Mouse (Mus musculus) adrenal gland, adult 10 weeks (tissue): ENCODE results near the gene Psg19. TPM values are rescaled to one million over a fixed set of nuclear protein-coding genes. Genes with fewer than 3 reads are reported as not detected.

Experiments used
- polyA plus RNA-seq: library from polyadenylated mRNA; stranded (reverse); fragments of 350-450 nt; fragmentation: Illumina TruSeq; extraction: RNeasy Lipid Tissue Mini Kit (QIAGEN cat#74804); gene quantifications from one replicate; pipeline ENCODE4 v1.2.3, GENCODE M21; 2014; ENCODE audit warnings: low read depth, low replicate concordance

The Psg19 gene
- not detected for polyA plus RNA-seq

GRCm38 (mm10) chr7:18798420-18798819, at the start of gene Psg19:
Psg19 (minus strand) TSS chr7:18798520.

GRCm38 (mm10) chr7:18839865-18840264, 41.5 kb upstream of the Psg19 start, which contains the start of gene Mill2:
Mill2 (plus strand) TSS chr7:18839966.

GRCm38 (mm10) chr7:18821507-18821906, 23.2 kb upstream of the Psg19 start, which contains the start of gene Psg17:
Psg17 (minus strand) TSS chr7:18821607.

Other genes with a start within 250 kb of the Psg19 start
- not detected for gene Psg27, start 231.2 kb downstream of the Psg19 start, polyA plus RNA-seq
- not detected for gene Psg23, start 182.0 kb downstream of the Psg19 start, polyA plus RNA-seq
- not detected for gene Psg21, start 141.8 kb downstream of the Psg19 start, polyA plus RNA-seq
- not detected for gene Psg20, start 112.3 kb downstream of the Psg19 start, polyA plus RNA-seq
- gene Psg22, start 80.4 kb downstream of the Psg19 start, polyA plus RNA-seq = not detected
- gene Psg17, start 23.1 kb upstream of the Psg19 start, polyA plus RNA-seq = not detected
- gene Mill2, start 41.4 kb upstream of the Psg19 start, polyA plus RNA-seq = 8.3 TPM
- not detected for gene Pglyrp1, start 72.8 kb upstream of the Psg19 start, polyA plus RNA-seq
- not detected for gene Ccdc61, start 111.9 kb upstream of the Psg19 start, polyA plus RNA-seq
- gene Nova2, start 127.4 kb upstream of the Psg19 start, polyA plus RNA-seq = 0.93 TPM
- gene Nanos2, start 188.9 kb upstream of the Psg19 start, polyA plus RNA-seq = not detected
- not detected for gene Mypop, start 192.7 kb upstream of the Psg19 start, polyA plus RNA-seq
- 2.5 TPM for gene Irf2bp1, start 205.5 kb upstream of the Psg19 start, polyA plus RNA-seq
- gene Foxa3, start 225.0 kb upstream of the Psg19 start, polyA plus RNA-seq = not detected
- 7.6 TPM for gene Sympk, start 225.9 kb upstream of the Psg19 start, polyA plus RNA-seq